Mouse (Mus musculus): Measurements from ENCODE around the gene Gsdma3.
A peak's percentile ranks its signal among the peaks of the same experiment; 100 is the strongest.
"Not testable (repeated sequence)": the region's sequence is repeated elsewhere in the genome, so short reads cannot be mapped to it uniquely, and the experiment has no call there.

The Gsdma3 gene

GRCm38 (mm10) chr11:98595473-98595872, 30.7 kb upstream of the Gsdma3 start:
- no peak for DNase-seq (ENCODE audit: extremely low read depth, low read depth, low spot score)

- no peak for DNase-seq (ENCODE audit: extremely low read depth, low read depth, low spot score)
Measured at GRCm38 (mm10) chr11:98595955-98596354, 30.2 kb upstream of the Gsdma3 start.

- no peak for DNase-seq (ENCODE audit: extremely low read depth, low read depth, low spot score)
Measured at GRCm38 (mm10) chr11:98597363-98597762, 28.8 kb upstream of the Gsdma3 start.

- DNase-seq (ENCODE audit: extremely low read depth, low read depth, low spot score) = no peak
Measured at GRCm38 (mm10) chr11:98597991-98598390, 28.2 kb upstream of the Gsdma3 start, which contains the start of gene Lrrc3c. Lrrc3c (plus strand) TSS chr11:98598291.

GRCm38 (mm10) chr11:98598851-98599290, 27.3 kb upstream of the Gsdma3 start:
- DNase-seq (ENCODE audit: extremely low read depth, low read depth, low spot score) = no peak

GRCm38 (mm10) chr11:98599291-98599690, 26.9 kb upstream of the Gsdma3 start:
- DNase-seq (ENCODE audit: extremely low read depth, low read depth, low spot score) = no peak

GRCm38 (mm10) chr11:98602090-98602690, 24.0 kb upstream of the Gsdma3 start:
- no peak for DNase-seq (ENCODE audit: extremely low read depth, low read depth, low spot score)

- DNase-seq (ENCODE audit: extremely low read depth, low read depth, low spot score) = no peak
Measured at GRCm38 (mm10) chr11:98603953-98604352, 22.2 kb upstream of the Gsdma3 start.

- not testable (repeated sequence) for DNase-seq (ENCODE audit: extremely low read depth, low read depth, low spot score)
Measured at GRCm38 (mm10) chr11:98604911-98605310, 21.2 kb upstream of the Gsdma3 start.

- DNase-seq (ENCODE audit: extremely low read depth, low read depth, low spot score) = no peak
Measured at GRCm38 (mm10) chr11:98606763-98607162, 19.4 kb upstream of the Gsdma3 start.

GRCm38 (mm10) chr11:98620791-98621190, 5.4 kb upstream of the Gsdma3 start:
- DNase-seq (ENCODE audit: extremely low read depth, low read depth, low spot score) = no peak

GRCm38 (mm10) chr11:98623981-98624380, 2.2 kb upstream of the Gsdma3 start:
- DNase-seq (ENCODE audit: extremely low read depth, low read depth, low spot score) = not testable (repeated sequence)

- DNase-seq (ENCODE audit: extremely low read depth, low read depth, low spot score) = not testable (repeated sequence)
Measured at GRCm38 (mm10) chr11:98624381-98624780, 1.8 kb upstream of the Gsdma3 start.

GRCm38 (mm10) chr11:98628706-98629105, 2.5 kb downstream of the Gsdma3 start:
- DNase-seq (ENCODE audit: extremely low read depth, low read depth, low spot score) = no peak

- peak; percentile 68 for DNase-seq (ENCODE audit: extremely low read depth, low read depth, low spot score)
Measured at GRCm38 (mm10) chr11:98630646-98631045, 4.5 kb downstream of the Gsdma3 start.

GRCm38 (mm10) chr11:98635312-98635970, 9.3 kb downstream of the Gsdma3 start:
- not testable (repeated sequence) for DNase-seq (ENCODE audit: extremely low read depth, low read depth, low spot score)

GRCm38 (mm10) chr11:98637501-98637900, 11.3 kb downstream of the Gsdma3 start:
- no peak for DNase-seq (ENCODE audit: extremely low read depth, low read depth, low spot score)

GRCm38 (mm10) chr11:98640091-98640490, 13.9 kb downstream of the Gsdma3 start:
- no peak for DNase-seq (ENCODE audit: extremely low read depth, low read depth, low spot score)

- no peak for DNase-seq (ENCODE audit: extremely low read depth, low read depth, low spot score)
Measured at GRCm38 (mm10) chr11:98644757-98645156, 18.6 kb downstream of the Gsdma3 start.

GRCm38 (mm10) chr11:98645946-98646345, 19.8 kb downstream of the Gsdma3 start:
- DNase-seq (ENCODE audit: extremely low read depth, low read depth, low spot score) = no peak

- DNase-seq (ENCODE audit: extremely low read depth, low read depth, low spot score) = no peak
Measured at GRCm38 (mm10) chr11:98646459-98646858, 20.3 kb downstream of the Gsdma3 start, which contains the start of gene Gsdma2. Gsdma2 (plus strand) TSS chr11:98646759.

- not testable (repeated sequence) for DNase-seq (ENCODE audit: extremely low read depth, low read depth, low spot score)
Measured at GRCm38 (mm10) chr11:98655076-98655475, 28.9 kb downstream of the Gsdma3 start.
